Mouse (Mus musculus): ENCODE measurements around the gene 2310007B03Rik. TPM values are rescaled to one million over a fixed set of nuclear protein-coding genes. Genes with fewer than 3 reads are reported as not detected.

2310007B03Rik gene
- polyA plus RNA-seq, 1 experiment: 75.8 TPM

- H3K4me3 ChIP-seq (replicated peaks; ENCODE audit: extremely low read depth, low read depth, low read length): no peak overlapping the region
- WGBS: 60% methylated on average over 10 of the region's 10 CpGs
- no peaks in the 10 kb centered on the region for H3K4me1 ChIP-seq (ENCODE audit: control insufficient read depth, insufficient read depth, low read length)
- peak; percentile 53 for DNase-seq
- TF ChIP-seq POLR2A (IDR thresholded peaks at IDR 0.05; ENCODE audit: borderline replicate concordance, extremely low read depth, low read depth, low read length): no peak
- TF ChIP-seq CTCF (IDR thresholded peaks at IDR 0.05; ENCODE audit: insufficient read depth, low read length): no peak
These were observed 1.2 kb upstream of the 2310007B03Rik start for GRCm38 (mm10) chr1:93161921-93162320.

- peak; percentile 38 for DNase-seq
- no peak for TF ChIP-seq POLR2A (IDR thresholded peaks at IDR 0.05; ENCODE audit: borderline replicate concordance, extremely low read depth, low read depth, low read length)
- no peak for TF ChIP-seq CTCF (IDR thresholded peaks at IDR 0.05; ENCODE audit: insufficient read depth, low read length)
- Histone ChIP-seq H3K4me3 (replicated peaks; ENCODE audit: extremely low read depth, low read depth, low read length) (no peak overlapping the region), H3K4me1 (ENCODE audit: control insufficient read depth, insufficient read depth, low read length) (no peaks in the 10 kb centered on the region)
- WGBS: 60% methylated on average over 8 of the region's 8 CpGs
These were observed 602 bp upstream of the 2310007B03Rik start for GRCm38 (mm10) chr1:93161350-93161749.

DNA sequence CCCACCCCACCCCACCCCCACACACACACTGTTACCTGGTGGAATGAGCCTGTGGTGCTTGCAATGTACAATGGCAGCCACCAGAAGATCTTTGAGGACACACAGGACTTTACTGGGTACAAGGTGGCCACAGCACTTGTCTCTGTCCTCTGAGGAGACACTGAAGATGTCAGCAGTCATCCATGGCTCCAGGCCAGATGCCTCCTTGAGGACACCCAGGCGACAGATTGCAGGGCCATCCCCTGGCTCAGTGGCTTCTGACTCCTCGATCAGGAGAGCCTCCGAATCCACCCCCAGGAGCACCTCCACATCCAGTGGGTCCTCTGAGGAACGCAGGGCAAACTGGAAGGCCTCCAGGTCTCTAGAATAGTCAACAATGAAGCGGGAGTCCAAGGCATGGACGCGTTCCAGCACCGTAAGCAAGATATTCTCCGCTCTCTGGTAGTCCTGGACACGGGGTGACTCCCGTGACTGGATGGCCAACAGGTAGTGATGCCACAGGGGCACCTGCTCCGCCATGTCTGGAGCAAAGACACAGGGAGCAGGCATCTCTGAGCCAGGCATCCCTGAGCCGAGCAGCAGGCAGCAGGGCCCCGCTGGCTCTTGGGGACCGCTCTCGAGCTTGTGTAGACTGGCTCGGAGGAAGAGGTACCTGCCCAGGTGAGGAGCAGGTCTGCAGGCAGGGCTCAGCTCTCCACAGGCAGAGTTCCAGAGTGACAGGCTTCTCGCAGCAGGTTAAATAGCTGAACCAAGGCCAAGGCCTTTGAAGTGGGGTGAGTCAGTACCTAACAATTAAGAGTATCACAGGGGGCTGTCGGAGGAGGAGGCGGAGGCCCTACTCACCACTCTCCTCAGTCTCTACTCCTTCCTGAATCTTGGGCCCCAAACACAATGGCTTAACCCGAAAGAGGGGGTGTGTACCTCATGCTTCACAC is 915 bp downstream of the 2310007B03Rik start:
- DNase-seq: peak; percentile 78
- Histone ChIP-seq H3K4me3 (replicated peaks; ENCODE audit: extremely low read depth, low read depth, low read length) (peak overlapping the region; percentile 36), H3K4me1 (ENCODE audit: control insufficient read depth, insufficient read depth, low read length) (no peaks in the 10 kb centered on the region)
- TF ChIP-seq CTCF (IDR thresholded peaks at IDR 0.05; ENCODE audit: insufficient read depth, low read length) (no peak), POLR2A (IDR thresholded peaks at IDR 0.05; ENCODE audit: borderline replicate concordance, extremely low read depth, low read depth, low read length) (peak; percentile 60; the same call in 1 of the 2 replicates)
- WGBS: 58% methylated on average over 21 of the region's 21 CpGs

DNA sequence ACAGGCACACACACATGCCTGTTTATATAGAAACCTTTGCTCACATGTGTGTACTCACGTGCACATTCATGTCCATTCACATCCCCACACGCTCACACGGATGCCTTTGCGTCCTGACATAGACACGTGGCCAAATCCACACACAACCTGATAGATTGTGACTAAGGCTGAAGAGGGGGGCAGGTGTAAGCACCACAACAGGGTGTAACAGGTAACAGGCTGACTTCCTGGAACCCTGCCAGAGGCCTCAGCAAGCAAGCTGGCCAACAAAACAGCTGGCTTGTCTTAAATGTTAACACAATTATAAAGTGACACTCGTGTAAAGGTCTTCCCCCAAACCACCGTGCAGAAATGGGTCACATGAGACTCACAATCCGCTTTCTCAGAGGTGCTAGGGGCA is 1.8 kb downstream of the 2310007B03Rik start:
- Histone ChIP-seq H3K4me1 (ENCODE audit: control insufficient read depth, insufficient read depth, low read length) (no peaks in the 10 kb centered on the region), H3K4me3 (replicated peaks; ENCODE audit: extremely low read depth, low read depth, low read length) (peak overlapping the region; percentile 4)
- 59% methylated on average over 8 of the region's 8 CpGs for WGBS
- TF ChIP-seq POLR2A (IDR thresholded peaks at IDR 0.05; ENCODE audit: borderline replicate concordance, extremely low read depth, low read depth, low read length) (no peak), CTCF (IDR thresholded peaks at IDR 0.05; ENCODE audit: insufficient read depth, low read length) (no peak)
- no peak for DNase-seq

DNA sequence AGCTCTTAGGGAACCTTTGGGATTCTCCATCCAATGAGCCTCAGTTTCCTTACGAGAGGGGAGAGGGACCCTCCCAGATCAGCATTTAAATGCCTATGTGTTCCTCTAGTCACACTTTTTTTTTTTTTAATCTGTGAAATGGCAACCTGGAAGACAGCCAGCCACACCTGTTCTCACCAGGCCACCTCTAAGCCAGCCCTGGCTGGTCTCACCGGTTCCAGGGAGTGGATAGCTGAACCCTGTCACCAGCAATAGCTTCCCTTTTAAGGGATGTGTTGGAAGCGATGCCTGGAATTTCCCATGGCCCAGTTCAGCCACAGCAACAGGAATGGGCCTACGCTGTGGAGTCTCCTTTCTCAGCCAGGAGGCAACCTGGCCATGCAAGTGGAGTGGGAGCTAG is 3.2 kb downstream of the 2310007B03Rik start:
- no peaks in the 10 kb centered on the region for H3K4me1 ChIP-seq (ENCODE audit: control insufficient read depth, insufficient read depth, low read length)
- no peak overlapping the region for H3K4me3 ChIP-seq (replicated peaks; ENCODE audit: extremely low read depth, low read depth, low read length)
- DNase-seq: peak; percentile 48
- 64% methylated on average over 4 of the region's 4 CpGs for WGBS
- TF ChIP-seq CTCF (IDR thresholded peaks at IDR 0.05; ENCODE audit: insufficient read depth, low read length) (no peak), POLR2A (IDR thresholded peaks at IDR 0.05; ENCODE audit: borderline replicate concordance, extremely low read depth, low read depth, low read length) (0 out of 2 replicates have a peak, but pooled peaks have one; percentile 17)

DNA sequence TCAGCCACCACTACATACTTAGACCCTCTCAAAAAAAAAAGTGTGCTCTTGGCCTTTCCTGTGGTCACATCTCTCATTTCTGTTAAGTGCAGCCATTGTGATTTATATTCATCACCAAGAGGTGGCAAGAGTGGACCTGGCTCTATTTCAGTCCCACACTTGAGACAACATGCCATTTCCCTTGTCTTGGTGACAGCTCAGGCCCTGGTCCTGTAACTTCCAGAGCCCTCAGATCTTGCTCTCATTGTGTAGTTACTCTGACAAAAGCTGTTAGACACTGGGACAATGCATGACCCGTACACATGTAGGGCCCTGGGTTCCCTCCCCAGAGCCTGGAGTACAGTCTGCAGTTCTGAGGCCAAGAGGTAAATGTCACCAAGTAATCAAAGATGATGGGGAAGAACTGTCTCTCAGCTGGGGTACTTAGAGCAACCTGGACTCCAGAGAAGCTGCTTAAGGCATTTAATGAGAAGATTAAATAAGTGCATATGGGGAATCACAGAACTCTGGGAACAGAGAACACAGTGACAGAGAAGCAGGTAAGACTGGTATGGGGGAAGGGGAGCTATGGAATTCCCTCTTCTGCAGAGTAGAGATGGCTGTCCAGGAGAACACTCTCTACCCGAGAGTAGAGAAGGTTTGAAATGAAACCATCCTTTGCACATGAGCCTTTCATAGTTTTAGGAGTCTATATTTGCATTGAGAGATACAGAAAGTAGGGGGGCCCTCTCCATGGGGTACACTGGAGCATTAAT is 9.7 kb downstream of the 2310007B03Rik start:
- TF ChIP-seq POLR2A (IDR thresholded peaks at IDR 0.05; ENCODE audit: borderline replicate concordance, extremely low read depth, low read depth, low read length): no peak
- no peak for TF ChIP-seq CTCF (IDR thresholded peaks at IDR 0.05; ENCODE audit: insufficient read depth, low read length)
- 52% methylated on average over 2 of the region's 2 CpGs for WGBS
- no peaks in the 10 kb centered on the region for H3K4me1 ChIP-seq (ENCODE audit: control insufficient read depth, insufficient read depth, low read length)
- H3K4me3 ChIP-seq (replicated peaks; ENCODE audit: extremely low read depth, low read depth, low read length): no peak overlapping the region
- DNase-seq: no peak

DNA sequence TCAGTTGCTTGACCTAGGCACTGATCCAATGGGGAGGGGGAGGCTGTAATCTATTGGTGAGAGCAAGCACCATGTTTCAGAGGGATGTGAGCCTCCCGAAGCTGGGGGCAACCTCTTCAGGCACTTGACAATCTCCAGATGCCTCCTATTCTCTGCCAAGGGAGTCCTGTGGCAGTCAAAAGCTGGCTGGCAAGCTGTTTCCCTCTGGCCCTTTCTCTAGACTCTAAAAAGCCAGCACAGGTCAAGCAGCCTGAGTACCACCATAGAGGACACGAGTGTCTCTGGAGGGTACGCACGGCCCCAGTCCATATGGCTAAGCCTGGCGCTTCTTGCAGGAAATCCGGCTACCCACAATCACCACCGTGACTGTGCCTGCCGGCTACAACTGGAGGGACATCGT is 16.6 kb downstream of the 2310007B03Rik start:
- Histone ChIP-seq H3K4me3 (replicated peaks; ENCODE audit: extremely low read depth, low read depth, low read length) (no peak overlapping the region), H3K4me1 (ENCODE audit: control insufficient read depth, insufficient read depth, low read length) (no peaks in the 10 kb centered on the region)
- TF ChIP-seq CTCF (IDR thresholded peaks at IDR 0.05; ENCODE audit: insufficient read depth, low read length) (no peak), POLR2A (IDR thresholded peaks at IDR 0.05; ENCODE audit: borderline replicate concordance, extremely low read depth, low read depth, low read length) (no peak)
- WGBS: 80% methylated on average over 9 of the region's 9 CpGs
- no peak for DNase-seq

DNA sequence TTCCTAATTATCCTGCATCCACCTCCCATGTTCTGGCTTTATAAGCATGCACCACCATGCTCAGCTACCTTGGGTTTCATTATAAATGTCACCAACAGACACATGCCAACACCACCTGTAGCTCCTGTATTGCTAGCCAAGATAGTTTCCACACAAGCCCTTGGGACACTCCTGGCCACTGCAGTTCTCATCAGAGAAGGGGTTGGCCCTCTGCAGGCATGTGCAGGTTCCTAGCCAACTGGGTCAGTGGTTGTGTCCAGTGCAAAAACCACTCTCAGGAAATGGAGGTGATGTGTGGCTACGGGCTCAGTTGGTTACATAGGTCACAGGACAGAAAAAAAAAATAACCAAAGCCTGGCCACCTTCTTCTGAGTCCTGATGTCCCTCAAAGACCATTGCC is 17.9 kb downstream of the 2310007B03Rik start:
- 67% methylated on average over 1 of the region's 1 CpGs for WGBS
- DNase-seq: no peak
- no peak for TF ChIP-seq CTCF (IDR thresholded peaks at IDR 0.05; ENCODE audit: insufficient read depth, low read length)
- TF ChIP-seq POLR2A (IDR thresholded peaks at IDR 0.05; ENCODE audit: borderline replicate concordance, extremely low read depth, low read depth, low read length): no peak

GRCm38 (mm10) chr1:93139713-93140112 is 21.0 kb downstream of the 2310007B03Rik start:
- no peak for DNase-seq
- Histone ChIP-seq H3K4me1 (ENCODE audit: control insufficient read depth, insufficient read depth, low read length) (no peaks in the 10 kb centered on the region), H3K4me3 (replicated peaks; ENCODE audit: extremely low read depth, low read depth, low read length) (no peak overlapping the region)
- 67% methylated on average over 7 of the region's 7 CpGs for WGBS
- TF ChIP-seq CTCF (IDR thresholded peaks at IDR 0.05; ENCODE audit: insufficient read depth, low read length) (no peak), POLR2A (IDR thresholded peaks at IDR 0.05; ENCODE audit: borderline replicate concordance, extremely low read depth, low read depth, low read length) (no peak)

More for the DNA sequence above, 17.9 kb downstream of the 2310007B03Rik start:
- Histone ChIP-seq H3K4me1 (ENCODE audit: control insufficient read depth, insufficient read depth, low read length) (no peaks in the 10 kb centered on the region), H3K4me3 (replicated peaks; ENCODE audit: extremely low read depth, low read depth, low read length) (no peak overlapping the region)
